Mouse (Mus musculus): Measurements from ENCODE around the gene Rundc3a.

DNA sequence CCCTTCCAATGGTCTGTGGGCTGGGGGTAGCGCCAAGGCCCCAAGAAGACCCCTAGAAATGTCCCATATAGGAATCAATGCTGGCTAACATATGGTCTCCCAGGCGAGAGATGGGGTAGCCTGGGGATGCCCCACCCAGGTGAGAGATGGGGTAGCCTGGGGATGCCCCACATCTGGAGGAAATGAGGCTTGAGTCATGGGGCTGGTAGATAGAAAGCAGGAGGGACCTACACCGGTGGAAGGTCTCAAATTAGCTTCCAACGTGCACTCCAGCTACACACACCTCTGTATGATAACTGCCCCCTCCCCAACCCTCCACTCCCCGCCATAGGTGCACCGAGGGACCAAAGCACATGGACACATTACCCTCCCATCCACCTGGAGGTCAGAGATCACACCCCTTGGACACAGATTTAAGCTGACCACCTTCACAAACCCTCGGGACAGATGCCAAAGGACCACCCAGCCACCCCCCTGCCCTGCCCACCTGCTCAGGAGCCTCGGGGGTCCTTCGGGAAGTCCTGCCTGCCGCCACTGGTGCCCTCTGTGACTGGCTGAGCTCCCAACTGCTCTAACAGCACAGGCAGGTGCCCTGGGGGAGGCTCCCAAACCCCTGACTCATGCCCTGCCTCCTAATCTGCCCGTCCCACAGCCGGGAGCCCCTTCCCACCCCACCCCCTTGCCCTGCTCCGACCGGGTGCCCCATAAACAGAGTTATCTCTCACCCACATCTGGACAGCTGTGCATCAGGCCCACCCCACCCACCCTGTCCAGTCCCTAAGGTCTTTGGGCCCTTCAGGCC is 28.4 kb upstream of the Rundc3a start:
- no peak for TF ChIP-seq CTCF (IDR thresholded peaks at IDR 0.05; ENCODE audit: borderline replicate concordance, insufficient read depth, low read depth, low read length)
- no peak for TF ChIP-seq POLR2A (IDR thresholded peaks at IDR 0.05; ENCODE audit: borderline replicate concordance, insufficient read depth, low read length)
